Mouse (Mus musculus) spleen, embryonic (tissue): ENCODE data around the gene Fbxo34.
"Not testable (repeated sequence)": the region's sequence is repeated elsewhere in the genome, so short reads cannot be mapped to it uniquely, and the experiment has no call there.

Experiments used
- CTCF ChIA-PET: fragments of 350-600 bp; sonication (Branson Sonifier 250); formaldehyde crosslinking; loops from one replicate; lab custom pipeline; 2022; lab: Charles Lee

The Fbxo34 gene

DNA sequence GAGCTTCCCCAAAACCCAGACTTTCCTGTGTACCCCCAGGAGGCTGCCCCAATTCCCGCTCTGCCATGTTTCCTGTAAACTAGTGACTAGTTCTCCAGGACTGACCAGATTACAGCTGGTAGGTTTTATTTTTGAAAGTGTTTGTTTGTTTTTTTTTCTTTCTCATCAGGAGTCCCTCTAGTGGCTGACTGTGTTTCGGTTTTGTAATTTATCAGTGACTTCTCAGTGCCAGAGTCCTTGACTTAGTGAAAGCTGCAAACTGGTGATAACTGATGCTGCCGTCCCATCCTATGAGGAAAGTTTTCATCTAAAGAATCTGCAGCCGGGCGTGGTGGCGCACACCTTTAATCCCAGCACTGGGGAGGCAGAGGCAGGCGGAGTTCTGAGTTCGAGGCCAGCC lies 65.4 kb downstream of the Fbxo34 start:
- CTCF ChIA-PET = no interaction called here

DNA sequence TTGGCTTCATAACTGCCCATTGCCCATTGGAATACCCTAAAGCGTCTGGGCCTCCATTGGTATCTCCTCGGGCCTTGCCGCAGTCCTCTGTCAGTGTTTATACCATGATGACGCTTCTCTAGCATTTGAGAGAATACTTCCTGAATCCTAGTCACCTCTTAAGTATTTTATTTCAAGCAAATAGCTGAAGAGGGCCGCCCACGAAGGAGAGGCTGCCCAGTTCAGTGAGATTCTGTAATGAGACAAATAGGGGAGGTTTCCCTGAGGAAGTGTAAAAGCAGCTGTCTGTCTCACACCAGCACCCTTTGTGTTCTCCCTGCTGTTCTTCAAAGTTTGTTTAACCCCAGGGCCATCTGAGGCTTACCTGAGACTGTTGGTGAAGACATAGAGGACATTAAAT lies 66.5 kb downstream of the Fbxo34 start:
- CTCF ChIA-PET = no interaction called here

DNA sequence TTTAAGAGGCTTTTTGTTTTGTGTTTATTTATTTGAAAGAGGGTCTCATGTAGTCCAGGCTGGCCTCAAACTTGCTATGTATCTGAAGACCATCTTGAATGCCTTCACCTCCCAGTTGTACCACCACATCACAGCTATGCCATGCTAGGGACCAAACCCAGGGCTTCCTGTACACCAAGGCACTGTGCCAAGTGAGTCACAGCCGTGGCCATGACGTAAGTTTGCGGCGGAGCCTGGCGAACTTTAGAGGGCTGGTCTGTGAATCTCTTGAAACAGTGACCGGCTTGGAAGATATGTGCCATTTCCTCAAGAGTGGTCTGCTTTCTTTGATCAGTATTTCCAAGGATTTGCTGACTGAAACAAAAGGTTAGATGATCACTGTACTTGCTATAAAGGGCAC lies 68.4 kb downstream of the Fbxo34 start:
- CTCF ChIA-PET = interaction anchor here (1.0 kb wide), 1 partner anchor 15 kb away, joined by 7 read pairs; no protein-coding TSS in a partner anchor

DNA sequence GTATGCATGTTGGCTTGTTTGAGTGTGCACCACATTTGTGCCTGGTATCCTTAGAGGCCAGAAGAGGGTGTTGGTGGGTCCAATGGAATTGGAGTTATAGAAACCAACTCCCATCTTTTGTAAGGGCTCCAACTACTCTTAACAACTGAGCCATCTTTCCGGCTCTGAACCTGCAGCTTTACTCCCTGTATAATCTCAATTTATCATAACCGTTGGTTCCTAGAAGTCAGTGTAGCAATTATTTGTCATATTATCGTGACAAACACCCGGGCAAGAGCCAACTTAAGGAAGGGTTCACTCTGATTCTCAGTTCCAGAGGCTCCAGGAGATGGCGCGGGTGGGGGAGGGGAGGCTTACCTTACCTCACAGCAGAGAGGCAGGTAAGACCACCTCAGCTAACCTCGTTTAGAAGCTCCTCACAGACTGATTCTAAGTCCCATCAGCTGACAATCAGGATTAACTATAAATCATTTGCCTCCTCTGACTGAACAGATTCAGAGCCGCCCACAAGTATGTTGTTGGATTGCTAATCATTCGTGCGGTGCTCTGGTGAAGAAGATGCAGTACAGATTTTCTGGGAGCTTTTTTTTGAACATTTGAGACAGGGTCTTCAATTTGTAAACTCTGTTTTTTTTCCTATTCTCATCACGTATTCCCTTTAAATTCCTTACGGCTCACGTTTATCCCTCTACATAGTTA lies 70.7 kb downstream of the Fbxo34 start:
- CTCF ChIA-PET = interaction anchor here (0.6 to 0.7 kb wide), 2 partner anchors 12 to 13 kb away, joined by 3 read pairs; no protein-coding TSS in a partner anchor

DNA sequence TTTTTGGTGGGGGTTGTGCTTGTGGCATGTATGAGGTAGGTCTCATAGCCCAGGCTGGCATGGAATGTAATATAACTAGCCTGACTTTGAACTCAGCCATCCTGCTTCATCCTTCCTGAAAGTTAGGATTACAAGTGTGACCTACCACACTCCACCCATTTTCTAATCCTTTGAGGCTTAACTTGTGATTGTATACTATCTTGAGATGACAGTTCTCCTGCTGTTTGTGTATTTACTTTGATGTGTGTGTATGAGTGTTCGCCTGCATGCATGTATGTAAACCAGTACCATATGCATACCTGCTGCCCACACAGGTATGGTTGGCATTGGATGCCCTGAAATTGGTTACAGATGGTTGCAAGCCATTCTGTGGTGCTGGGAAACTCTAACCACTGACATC lies 71.4 kb downstream of the Fbxo34 start:
- CTCF ChIA-PET = no interaction called here

DNA sequence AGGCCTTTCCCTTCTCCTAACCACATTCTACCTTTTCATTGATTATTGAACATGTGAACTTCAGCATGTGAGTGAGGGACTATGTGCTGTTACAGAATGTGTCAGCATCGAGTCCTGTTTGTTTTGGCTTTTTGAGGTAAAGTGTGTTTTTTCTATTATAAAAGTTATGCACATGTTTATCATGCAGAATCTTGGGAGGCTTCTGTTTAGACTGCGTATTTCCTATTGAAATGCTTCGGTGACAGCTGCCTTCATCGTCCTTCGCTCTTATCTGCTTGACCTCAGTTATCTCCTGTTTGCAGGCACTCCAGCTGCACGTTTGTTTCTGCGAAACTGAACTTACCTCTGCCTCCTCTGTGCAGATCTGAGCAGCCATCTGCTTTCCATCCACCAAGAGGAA lies 72.1 kb downstream of the Fbxo34 start:
- CTCF ChIA-PET = no interaction called here

DNA sequence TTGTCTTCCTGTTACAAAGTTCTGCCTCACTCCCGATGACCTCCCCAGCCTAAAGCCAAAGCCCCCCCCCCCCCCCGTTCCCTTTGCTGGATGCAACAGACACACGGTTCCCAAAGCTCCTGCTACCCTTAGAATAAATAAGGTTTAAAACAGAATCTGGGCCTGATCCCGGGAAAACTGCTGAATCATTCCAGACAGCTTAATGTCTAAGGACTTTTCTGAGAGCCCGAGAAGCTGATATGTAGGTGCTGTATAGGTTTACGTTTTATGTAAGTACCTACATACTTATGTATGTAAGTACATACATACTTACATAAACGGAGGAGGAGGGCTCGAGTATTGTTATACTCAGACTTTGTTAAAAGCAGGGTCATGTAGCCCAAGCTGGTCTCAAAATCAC lies 75.2 kb downstream of the Fbxo34 start:
- CTCF ChIA-PET = interaction anchor here (0.6 kb wide), 1 partner anchor 46 kb away, joined by 5 read pairs; no protein-coding TSS in a partner anchor

DNA sequence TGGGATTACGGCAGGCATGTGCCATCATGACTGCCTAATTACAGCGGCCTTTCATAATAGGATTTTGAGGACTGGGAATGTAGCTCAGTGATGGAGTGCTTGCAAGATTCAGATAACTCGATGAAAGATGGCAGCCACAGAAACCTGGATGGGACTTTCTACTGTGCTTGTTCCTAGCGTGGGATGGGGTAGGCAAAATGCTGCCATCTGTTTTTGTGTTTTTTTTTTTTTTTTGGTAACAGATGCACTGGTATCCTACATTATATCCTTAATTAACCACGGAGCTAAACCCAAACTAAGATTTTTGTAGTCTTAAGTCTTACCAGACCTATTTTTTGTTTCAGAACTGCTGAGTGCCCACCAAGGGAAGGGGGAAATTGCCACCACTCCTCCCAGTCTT lies 75.6 kb downstream of the Fbxo34 start:
- CTCF ChIA-PET = no interaction called here

DNA sequence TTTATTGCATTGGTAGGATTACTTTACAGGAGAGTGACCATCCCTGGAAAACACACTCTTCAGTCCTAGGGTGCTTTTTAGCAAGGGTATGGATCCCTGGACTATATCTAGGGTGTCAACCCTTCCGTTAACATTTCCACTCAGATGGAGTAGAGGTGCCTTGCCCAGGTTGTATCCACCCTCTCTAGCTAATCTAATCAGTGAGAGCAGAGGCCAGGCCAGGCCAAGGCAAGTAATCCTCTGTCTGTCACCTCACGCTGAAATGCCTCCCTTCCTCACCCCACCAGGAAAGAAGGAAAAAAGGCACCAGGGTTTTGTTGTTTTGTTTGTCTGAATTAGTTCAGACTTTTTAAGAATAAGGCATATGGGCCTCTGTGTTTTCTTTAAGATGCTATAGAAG lies 77.6 kb downstream of the Fbxo34 start:
- CTCF ChIA-PET = interaction anchor here (0.8 kb wide), 1 partner anchor 20 kb away, joined by 3 read pairs; no protein-coding TSS in a partner anchor

DNA sequence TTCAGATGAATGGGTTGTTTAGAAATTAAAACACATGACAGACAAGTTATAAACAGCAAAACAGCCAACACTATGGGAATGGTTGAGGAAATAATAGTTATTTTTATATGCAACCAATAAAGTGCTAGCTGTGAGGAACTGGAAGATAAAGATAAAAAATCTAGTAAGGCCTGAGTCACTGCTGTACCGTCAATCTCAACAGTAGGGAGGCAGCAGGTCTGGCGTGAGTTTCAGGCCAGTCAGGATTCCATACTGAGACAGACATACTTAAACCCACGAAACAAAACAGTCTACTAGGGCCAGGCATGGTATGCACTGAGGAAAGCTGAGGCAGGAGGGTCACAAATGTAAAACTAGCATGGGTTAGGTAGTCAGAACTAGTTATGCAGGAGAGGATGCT lies 78.1 kb downstream of the Fbxo34 start:
- CTCF ChIA-PET = no interaction called here

DNA sequence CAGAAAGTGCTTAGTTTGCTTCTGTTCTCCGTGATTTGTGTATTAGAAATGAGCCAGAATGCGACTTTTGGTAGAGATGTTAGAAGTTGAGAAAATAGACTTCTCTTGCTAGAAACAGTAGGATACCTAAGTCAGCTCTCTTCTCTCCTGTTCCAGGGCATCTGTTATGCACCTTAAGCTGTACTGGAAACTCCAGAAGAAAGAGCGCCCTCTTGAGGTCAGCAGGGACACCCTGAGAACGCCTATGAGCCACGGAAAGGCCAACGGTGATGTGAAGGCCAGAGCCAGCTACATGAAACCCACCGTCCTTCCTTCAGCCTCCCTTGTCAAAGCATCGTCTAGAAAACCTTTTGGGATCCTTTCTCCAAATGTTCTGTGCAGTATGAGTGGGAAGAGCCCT lies 78.8 kb downstream of the Fbxo34 start:
- CTCF ChIA-PET = no interaction called here

DNA sequence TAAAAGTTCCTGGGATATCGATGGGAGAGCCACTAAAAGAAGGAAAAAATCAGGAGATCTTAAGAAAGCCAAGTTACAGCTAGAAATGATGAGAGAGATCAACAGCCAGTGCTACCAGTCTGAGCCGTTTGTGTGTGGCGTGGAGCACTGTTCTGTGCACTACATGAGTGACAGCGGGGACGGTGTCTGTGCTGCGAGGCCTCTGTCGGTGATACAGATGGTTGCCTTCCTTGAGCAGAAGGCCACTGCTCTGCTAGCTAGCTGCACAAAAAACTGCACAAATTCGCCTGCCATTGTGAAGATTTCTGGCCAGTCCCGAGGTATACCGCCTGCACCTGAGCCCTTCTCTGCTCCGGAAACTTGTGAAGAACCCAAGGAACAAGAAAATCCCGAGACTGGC lies 79.4 kb downstream of the Fbxo34 start:
- CTCF ChIA-PET = not testable (repeated sequence)

DNA sequence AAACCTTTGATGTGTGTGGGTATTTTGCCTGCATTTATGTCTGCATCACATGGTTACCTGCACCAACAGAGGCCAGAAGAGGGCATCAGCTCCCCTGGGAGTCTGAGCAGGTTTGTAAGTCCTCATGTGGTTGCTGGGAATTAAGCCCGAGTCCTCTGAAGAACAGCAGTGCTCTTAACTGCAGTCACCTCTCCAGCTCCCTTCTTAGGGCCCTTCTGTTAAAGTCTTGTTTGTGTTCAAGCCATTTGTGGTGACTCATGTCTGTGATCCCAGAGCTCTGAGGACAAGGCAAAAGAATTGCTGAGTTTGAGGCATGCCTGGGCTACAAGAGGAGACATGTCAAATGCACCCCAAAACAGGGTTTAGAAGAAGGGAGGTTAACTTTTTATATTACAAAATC lies 82.3 kb downstream of the Fbxo34 start:
- CTCF ChIA-PET = interaction anchor here (0.6 to 0.7 kb wide), 2 partner anchors 8 to 12 kb away, joined by 3 read pairs; no protein-coding TSS in a partner anchor

DNA sequence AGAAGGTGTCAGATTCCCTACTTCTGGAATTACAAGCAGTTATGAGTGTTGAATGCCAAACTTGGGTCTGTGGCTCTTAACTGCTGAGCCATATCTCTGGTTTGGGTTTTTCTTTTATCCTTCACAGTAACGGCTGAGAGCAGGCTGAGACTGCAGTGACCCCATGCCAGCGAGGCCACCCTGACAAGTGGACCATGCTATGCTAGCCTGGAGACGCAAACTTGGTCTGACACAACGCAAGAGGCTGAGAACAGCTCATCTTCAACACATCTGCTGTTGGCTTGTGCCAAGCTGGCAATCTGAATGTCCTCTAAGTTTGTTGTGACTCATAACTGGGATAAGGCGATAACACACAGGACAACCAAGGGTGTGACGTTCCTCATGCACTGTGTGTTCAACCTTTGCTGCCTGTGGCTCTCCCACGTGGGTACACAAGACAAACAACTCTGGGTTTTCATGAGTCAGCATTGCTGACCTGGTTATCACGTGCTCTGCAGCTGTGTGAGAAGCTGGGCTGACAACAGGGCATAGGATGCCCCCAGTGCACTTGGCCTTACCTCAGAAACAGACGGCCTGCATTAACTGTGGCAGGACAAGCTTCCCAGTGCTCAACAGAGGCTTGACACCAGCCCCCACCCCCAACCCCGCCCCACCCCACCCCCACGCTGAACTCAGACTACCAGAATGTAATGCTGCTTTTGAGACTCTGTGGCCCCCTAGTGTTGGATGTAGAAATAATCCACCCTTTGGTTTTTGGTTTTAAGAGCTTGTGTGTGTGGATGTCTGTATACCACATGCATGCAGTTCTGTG lies 83.3 kb downstream of the Fbxo34 start:
- CTCF ChIA-PET = interaction anchor here (0.6 to 1.2 kb wide), 3 partner anchors 13 to 15 kb away, joined by 3 to 7 read pairs (median 3); no protein-coding TSS in a partner anchor

DNA sequence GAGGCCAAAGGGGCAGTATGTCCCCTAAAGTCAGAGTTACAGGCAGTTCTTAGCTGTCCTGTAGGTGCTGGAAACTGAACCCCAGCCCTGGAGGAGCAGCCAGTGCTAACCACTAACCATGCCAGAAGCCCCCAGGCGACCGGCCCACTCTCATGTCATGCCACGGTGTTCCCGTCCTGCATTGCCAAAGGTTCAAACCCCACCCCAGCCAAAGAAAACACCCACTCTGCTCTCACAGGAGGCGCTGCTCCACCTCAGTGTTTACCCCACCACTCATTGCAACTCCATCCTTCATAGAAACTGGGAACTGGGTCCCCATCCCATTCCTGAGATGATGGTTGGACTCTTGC lies 83.9 kb downstream of the Fbxo34 start:
- CTCF ChIA-PET = interaction anchor here (0.6 to 1.2 kb wide), 2 partner anchors 14 to 16 kb away, joined by 3 to 7 read pairs; no protein-coding TSS in a partner anchor

DNA sequence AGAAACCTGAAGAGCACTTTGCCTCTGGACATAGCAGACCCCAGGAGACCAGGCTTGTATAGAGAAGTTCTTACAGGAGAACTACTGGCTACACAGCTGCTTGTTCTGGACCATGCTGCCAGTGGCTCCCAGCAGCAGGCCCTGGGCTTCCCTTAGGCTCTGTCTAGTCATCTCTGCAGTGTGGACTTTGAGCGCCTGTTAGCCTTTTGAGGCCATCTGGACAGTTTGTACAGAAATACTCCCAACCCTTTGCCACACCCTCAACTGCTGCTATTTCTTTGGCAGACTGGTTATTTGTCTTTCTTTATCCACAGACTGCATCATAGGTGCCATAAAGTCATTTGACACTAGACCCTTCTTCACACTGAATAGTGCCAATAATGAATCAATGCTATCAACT lies 84.9 kb downstream of the Fbxo34 start:
- CTCF ChIA-PET = no interaction called here

DNA sequence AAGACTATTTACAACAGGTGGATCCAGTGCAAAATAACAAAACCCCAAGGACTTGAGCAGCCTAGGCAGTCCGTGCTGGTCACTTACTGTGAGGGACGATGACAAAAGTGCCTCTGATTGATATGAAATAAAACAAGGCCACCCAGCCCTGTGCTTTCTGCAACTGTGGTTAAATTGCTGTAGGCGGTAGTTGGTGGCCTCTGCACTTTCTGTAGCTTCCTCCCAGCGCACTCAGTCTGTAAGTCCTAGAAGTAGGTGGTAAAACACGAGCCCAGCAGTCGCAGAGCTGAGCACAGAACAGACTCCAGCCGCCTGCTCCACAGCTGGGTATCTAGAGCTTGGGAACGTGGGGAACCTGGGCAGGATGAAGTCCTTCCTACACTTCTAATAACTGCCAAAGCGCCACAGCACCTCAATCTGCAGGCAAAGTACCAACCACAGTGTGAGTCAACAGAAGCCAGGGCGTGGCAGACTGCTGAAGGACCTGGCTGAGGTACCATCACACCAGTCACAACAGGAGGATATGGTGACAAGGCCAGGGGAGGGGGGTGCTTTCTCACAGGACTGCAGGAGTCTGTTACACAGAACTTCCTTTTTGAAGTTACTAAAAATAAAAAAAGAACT lies 91.2 kb downstream of the Fbxo34 start:
- CTCF ChIA-PET = no interaction called here

DNA sequence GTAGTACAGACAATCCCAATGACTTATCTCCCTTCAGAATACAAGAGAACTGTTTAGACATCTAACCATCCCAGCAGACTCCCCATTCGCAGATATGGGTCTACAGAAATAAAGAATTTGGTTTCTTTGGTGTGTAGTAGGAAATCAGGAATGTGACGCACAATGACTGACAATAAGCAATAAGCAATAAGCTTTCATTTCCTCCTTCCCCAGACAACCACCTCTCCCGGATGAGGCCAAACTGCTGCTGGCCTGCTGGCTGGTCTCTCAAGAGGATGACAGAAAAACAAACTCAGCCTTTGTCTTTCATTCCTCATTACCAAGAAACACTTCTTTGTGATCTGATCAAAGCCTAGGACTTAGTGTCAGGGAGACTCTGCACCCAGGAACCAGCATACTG lies 92.1 kb downstream of the Fbxo34 start:
- CTCF ChIA-PET = no interaction called here

DNA sequence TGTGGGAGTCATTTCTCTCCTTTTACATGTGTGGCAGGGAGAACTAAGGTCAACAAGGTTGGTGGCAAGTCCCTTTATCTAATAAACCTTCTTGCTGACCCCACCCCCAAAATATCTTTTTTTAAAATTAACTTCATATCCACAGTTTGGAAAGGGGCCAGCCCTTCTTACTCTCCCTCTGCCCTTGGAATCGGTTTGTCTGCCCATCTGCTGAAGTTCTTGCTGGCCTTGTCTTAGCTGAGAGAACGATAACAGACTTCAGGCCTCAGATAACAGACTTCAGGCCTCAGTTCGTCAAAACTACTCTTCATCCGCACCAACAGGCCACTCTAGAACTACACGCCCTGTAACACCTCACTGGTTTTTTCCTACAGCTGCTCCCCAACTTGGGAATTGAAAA lies 94.1 kb downstream of the Fbxo34 start:
- CTCF ChIA-PET = no interaction called here

DNA sequence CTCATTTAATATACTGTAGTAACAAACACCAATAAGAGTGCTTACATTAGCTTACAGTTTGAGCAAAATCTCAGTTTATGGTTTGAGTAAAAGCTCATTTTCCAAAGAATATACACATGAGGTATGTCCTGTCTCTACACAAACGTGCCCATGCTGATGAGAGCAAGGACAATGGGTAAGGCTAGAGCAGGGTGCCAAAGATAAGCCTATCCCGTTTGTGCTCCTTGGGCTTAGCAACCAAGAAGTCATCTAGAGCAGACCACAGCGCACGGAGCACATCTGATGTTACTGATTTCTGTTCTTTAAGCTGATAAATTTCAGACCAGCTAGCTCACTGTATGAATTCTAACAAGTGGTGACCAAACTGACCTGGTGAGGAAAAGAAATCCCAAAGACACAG lies 94.7 kb downstream of the Fbxo34 start:
- CTCF ChIA-PET = no interaction called here

DNA sequence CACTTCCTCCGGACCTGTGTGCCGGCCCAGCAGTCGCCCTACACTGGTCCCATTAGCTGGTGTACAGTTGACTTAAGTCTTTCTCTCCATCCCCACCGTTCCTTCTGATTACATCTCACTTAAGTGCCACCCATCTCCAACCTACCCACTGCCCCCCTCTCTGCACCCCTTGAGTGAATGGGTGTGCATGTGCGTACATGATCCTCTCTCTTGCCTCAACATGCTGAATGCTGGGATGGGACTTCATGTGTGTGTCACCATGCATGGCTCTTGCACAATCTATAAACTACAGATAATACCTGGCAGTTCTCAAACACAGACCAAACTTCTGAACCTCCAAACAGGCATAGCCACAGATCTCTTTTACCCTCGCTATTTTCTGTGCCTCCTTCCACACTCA lies 101.4 kb downstream of the Fbxo34 start:
- CTCF ChIA-PET = no interaction called here

DNA sequence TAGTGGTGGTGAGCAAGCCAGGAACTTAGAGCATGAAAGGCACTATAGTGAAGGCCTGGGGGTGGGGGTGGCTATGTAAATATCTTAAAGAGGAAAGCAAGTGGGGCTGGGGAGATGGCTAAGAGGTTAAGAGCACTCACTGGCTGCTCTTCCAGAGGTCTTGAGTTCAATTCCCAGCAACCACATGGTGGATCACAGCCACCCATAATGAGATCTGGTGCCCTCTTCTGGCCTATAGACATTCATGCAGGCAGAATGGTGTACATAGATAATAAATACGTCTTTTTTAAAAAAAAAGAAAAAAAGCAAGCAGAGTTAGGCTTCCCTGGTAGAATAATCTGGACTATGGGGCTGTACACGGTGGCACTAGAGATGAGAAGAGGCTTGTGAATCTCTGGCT lies 103.2 kb downstream of the Fbxo34 start:
- CTCF ChIA-PET = no interaction called here
